Mouse (Mus musculus) T-helper 17 cell (primary cell): ENCODE measurements at regions not wholly inside any gene's neighbourhood (a gene's known extent, or its start where the extent isn't known, plus 50 kb on each side); places are given as distances from the start of the nearest gene placed in this dataset.

Experiments used
- in situ Hi-C, 2 experiments: fragments of 300-600 bp; cut with MboI, MseI; formaldehyde crosslinking; loops; 1 replicate in 1 of 2; 2 replicates in 1 of 2; pipeline ENCODE4 v1.15.1; 2025; ENCODE audit warnings: high pct_unique_total_duplicates in 2 of 2

DNA sequence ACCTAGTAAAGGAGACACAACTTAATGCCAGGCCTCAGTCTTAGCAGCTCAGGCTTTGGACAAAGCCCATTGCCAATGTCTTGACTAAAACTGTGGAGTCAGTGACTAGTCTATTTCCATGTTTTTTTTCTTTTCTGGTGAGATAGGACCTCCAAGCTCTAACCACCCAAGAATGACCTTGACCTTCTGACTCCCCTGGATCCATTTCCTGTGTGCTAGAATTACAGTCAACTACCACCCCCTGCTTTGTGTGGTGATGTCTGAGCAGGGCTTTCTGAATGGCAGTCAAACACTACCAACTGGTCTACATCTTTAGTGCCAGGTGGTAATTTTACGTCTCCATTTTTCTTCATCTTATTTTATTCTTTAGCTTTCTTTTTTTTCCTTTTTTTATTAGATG is 51.3 kb upstream of the Rnf138rt1 start:
- in situ Hi-C loops = no loop called here

DNA sequence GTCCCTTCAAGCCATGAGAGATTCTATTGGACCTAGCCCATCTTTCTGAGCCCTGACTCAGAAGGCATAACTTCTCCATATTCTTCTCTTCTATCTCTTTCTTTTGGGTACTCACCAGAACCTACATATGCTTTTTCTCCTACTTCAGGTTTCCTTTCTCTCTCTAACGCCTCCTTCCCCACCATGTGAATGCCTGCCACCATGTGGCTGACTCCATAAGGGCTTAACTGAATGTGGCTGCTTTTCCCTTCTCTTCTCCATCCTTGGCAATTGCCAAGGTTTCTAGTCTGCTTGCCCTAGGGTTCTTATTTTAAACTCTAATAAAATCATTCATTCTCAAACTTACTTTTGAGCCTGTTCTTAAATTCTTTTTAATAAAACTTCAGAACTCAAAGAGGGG is 53.7 kb upstream of the Rnf138rt1 start:
- in situ Hi-C loops = no loop called here

- in situ Hi-C loops = loop anchor here in 1 of 2 experiments (5.0 kb wide), 1 partner anchor 100 kb away; no protein-coding TSS in a partner anchor
These were observed 61.2 kb upstream of the Rnf138rt1 start for GRCm38 (mm10) chrX:163822298-163822697.

- in situ Hi-C loops = no loop called here
These were observed 66.3 kb upstream of the Rnf138rt1 start for GRCm38 (mm10) chrX:163827461-163827860.

DNA sequence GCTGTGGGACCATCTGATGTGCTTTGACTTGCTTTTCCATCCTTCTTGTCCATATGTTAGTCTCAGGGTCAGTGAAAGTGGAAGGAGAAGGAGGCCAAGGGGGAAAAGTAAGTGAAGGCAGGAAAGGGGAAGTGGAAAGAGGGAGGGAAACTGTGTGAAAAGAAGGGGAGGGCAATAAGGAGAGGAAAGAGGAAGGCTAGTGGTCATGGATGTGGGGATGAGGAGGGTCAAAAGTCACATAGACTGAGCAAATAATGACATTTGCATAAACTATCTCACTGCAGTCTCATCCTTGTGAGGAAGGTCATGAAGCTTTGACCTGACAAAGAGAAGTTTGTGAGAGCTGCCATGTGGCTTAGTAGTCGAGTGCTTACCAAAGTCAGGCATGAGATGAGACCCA is 63.4 kb upstream of the Ap1s2 start:
- in situ Hi-C loops = no loop called here

DNA sequence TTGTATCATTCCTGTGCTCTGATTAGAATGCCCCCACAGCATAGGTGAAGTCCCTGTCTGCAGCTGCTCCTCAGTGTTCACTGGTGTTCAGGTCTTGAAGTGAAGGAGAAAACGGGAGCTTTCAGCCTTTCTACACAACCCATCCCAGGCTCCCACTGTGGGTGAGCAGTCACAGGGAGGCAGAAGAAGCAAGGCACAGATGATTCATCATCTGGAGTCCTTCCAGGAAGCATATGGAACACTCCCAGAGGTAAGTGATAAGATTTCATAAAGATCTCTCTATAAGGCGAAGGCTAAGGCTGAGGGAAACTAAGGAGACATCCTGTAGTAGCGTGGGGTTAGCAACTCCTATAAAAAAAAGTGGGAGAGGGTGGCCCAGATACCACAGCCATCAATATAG is 61.9 kb upstream of the Ap1s2 start:
- in situ Hi-C loops = no loop called here

DNA sequence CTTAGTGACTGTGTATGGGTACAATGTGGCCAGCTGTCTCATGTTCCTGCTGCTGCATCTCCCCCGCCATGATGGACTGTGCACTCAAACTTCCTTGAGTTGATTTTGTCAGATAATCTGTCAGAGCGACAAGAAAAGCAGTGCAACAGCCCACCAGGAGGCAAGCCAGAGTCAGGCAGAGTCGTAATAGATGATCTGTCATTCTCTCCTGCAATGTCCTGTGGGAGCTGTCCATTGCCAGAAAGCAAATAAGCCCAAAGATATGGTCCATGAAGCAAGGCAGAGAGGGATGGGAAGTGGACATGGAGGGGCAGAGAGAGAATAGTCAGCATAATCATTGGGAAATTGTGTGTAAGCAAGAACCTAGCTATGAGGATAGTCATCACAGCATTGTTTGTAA is 61.2 kb upstream of the Ap1s2 start:
- in situ Hi-C loops = no loop called here

DNA sequence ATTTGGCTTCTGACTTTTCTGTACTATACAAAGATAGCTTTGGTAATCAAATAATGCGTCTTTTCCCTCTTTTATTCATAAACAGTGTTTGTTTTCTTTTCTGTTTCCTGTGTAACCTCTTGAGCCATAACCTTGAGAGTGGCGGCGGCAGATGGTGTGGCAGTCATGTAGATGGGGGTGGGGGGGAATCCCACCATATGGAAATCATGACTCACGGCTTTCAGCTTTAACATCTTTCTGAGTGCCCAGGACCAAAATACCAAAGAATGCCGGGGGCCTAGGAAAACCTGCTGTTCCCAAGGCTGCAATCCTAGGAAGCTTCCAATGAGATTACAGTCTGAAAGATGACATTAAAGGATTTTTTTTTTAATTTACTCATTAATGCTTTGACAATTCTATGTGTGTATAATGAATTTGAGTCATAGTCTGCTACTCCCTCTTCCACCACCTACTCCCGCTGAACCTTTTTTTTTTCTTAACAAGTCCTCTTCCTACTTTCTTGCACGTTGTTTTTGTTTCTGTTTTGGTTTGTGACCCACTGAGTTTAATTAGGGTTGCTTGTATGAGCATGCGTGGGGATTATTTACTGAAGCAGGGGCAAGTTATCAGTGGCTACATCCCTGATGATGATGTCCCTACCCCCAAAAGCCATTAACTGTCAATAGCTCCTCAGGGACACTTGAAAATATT is 60.2 kb upstream of the Ap1s2 start:
- in situ Hi-C loops = no loop called here

DNA sequence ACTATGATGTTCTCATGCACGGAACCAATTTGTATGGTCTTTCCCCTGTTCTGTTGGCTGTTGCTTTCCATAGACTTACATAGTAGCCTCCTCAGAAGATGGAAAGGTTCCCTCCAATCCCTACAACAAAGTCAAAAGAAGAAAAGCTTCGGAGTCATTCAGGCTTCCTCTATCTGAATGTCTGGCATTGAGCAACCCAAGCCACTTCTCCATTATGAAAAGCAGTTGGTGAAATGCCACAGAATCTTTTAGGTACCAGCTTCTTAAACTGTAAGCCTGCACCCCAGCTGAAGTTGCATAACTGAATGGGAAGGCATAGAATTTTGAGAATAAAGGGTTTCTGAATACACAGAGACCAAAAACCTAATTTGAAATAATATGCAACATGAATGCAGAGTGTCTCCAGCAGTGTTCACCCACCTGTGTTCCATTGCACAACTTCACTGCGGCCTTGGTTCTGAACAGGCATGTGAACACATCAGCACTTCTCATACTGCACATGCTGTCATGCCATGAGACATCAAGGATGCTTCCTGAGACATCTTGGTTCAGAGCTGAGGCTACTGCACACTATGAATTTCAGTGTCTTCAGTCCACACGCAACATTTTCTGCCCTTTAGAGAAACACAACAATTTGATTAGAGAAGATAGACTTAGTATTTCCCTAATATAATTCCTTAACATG is 57.8 kb upstream of the Ap1s2 start:
- in situ Hi-C loops = no loop called here

- in situ Hi-C loops = no loop called here
These were observed 50.3 kb upstream of the Ap1s2 start for GRCm38 (mm10) chrX:163858494-163858893.
